Mouse (Mus musculus): ENCODE data around the gene Tmem38b. TPM values are rescaled to one million over a fixed set of nuclear protein-coding genes. Genes with fewer than 3 reads are reported as not detected.
A peak's percentile ranks its signal among the peaks of the same experiment; 100 is the strongest.
"Not testable (repeated sequence)": the region's sequence is repeated elsewhere in the genome, so short reads cannot be mapped to it uniquely, and the experiment has no call there.

Gene Tmem38b
- polyA plus RNA-seq, 1 experiment from 2014 or later = 8.3 TPM

GRCm38 (mm10) chr4:53795706-53796105 is 30.1 kb upstream of the Tmem38b start:
- Histone ChIP-seq H3K9me3 (replicated peaks; ENCODE audit: control insufficient read depth, low read length, poor library complexity, severe bottlenecking) (no peaks in the 10 kb centered on the region), H3K27me3 (ENCODE audit: control insufficient read depth, insufficient read depth, low read depth, low read length) (no peaks in the 10 kb centered on the region), H3K4me1 (ENCODE audit: control insufficient read depth, insufficient read depth, low read length) (no peaks in the 10 kb centered on the region; the same call in 1 of the 2 replicates), H3K4me3 (ENCODE audit: low read depth, low read length) (no peak overlapping the region), H3K4me2 (ENCODE audit: low read length) (no peak overlapping the region), H3K9ac (ENCODE audit: low read depth, low read length) (no peak overlapping the region), H3K27ac (ENCODE audit: low read length) (no peak overlapping the region), H3K36me3 (ENCODE audit: control insufficient read depth, insufficient read depth, low read length) (no peaks in the 10 kb centered on the region)
- WGBS = 80% methylated on average over 2 of the region's 2 CpGs
- no peak for ATAC-seq

- 0 out of 2 replicates have a peak overlapping the region, but pooled peaks have one; percentile 3 for H3K4me3 ChIP-seq (ENCODE audit: low read depth, low read length)
- no peaks in the 10 kb centered on the region; the same call in 1 of the 2 replicates for H3K4me1 ChIP-seq (ENCODE audit: control insufficient read depth, insufficient read depth, low read length)
Observed at GRCm38 (mm10) chr4:53796865-53797772, 28.7 kb upstream of the Tmem38b start.

GRCm38 (mm10) chr4:53798896-53799676 is 26.8 kb upstream of the Tmem38b start:
- 38% methylated on average over 7 of the region's 7 CpGs for WGBS

More at GRCm38 (mm10) chr4:53796865-53797772, 28.7 kb upstream of the Tmem38b start:
- H3K4me2 ChIP-seq (ENCODE audit: low read length) = peak overlapping the region; percentile 35
- H3K27ac ChIP-seq (ENCODE audit: low read length) = peak overlapping the region; percentile 64
- H3K9ac ChIP-seq (ENCODE audit: low read depth, low read length) = no peak overlapping the region
- no peaks in the 10 kb centered on the region for H3K36me3 ChIP-seq (ENCODE audit: control insufficient read depth, insufficient read depth, low read length)
- WGBS = 3% methylated on average over 18 of the region's 18 CpGs
- no peaks in the 10 kb centered on the region for H3K27me3 ChIP-seq (ENCODE audit: control insufficient read depth, insufficient read depth, low read depth, low read length)
- no peaks in the 10 kb centered on the region for H3K9me3 ChIP-seq (replicated peaks; ENCODE audit: control insufficient read depth, low read length, poor library complexity, severe bottlenecking)
- peak; percentile 92 for ATAC-seq

GRCm38 (mm10) chr4:53799753-53800152 is 26.1 kb upstream of the Tmem38b start:
- 85% methylated on average over 1 of the region's 1 CpGs for WGBS
- ATAC-seq = no peak
- no peak overlapping the region for H3K4me2 ChIP-seq (ENCODE audit: low read length)

More at GRCm38 (mm10) chr4:53798896-53799676, 26.8 kb upstream of the Tmem38b start:
- H3K4me3 ChIP-seq (ENCODE audit: low read depth, low read length) = no peak overlapping the region
- H3K27me3 ChIP-seq (ENCODE audit: control insufficient read depth, insufficient read depth, low read depth, low read length) = no peaks in the 10 kb centered on the region
- H3K4me1 ChIP-seq (ENCODE audit: control insufficient read depth, insufficient read depth, low read length) = no peaks in the 10 kb centered on the region; the same call in 1 of the 2 replicates
- no peaks in the 10 kb centered on the region for H3K9me3 ChIP-seq (replicated peaks; ENCODE audit: control insufficient read depth, low read length, poor library complexity, severe bottlenecking)
- H3K36me3 ChIP-seq (ENCODE audit: control insufficient read depth, insufficient read depth, low read length) = no peaks in the 10 kb centered on the region
- H3K27ac ChIP-seq (ENCODE audit: low read length) = no peak overlapping the region
- ATAC-seq = no peak
- H3K9ac ChIP-seq (ENCODE audit: low read depth, low read length) = no peak overlapping the region
- no peak overlapping the region for H3K4me2 ChIP-seq (ENCODE audit: low read length)

GRCm38 (mm10) chr4:53803674-53804073 is 22.2 kb upstream of the Tmem38b start:
- not testable (repeated sequence) for H3K9me3 ChIP-seq (replicated peaks; ENCODE audit: control insufficient read depth, low read length, poor library complexity, severe bottlenecking); ATAC-seq; H3K27me3 ChIP-seq (ENCODE audit: control insufficient read depth, insufficient read depth, low read depth, low read length); H3K36me3 ChIP-seq (ENCODE audit: control insufficient read depth, insufficient read depth, low read length); H3K27ac ChIP-seq (ENCODE audit: low read length); H3K4me2 ChIP-seq (ENCODE audit: low read length); H3K4me3 ChIP-seq (ENCODE audit: low read depth, low read length); H3K9ac ChIP-seq (ENCODE audit: low read depth, low read length); H3K4me1 ChIP-seq (ENCODE audit: control insufficient read depth, insufficient read depth, low read length)
- WGBS = 94% methylated on average over 7 of the region's 8 CpGs

More at GRCm38 (mm10) chr4:53799753-53800152, 26.1 kb upstream of the Tmem38b start:
- H3K4me3 ChIP-seq (ENCODE audit: low read depth, low read length) = no peak overlapping the region
- no peak overlapping the region for H3K9ac ChIP-seq (ENCODE audit: low read depth, low read length)
- H3K9me3 ChIP-seq (replicated peaks; ENCODE audit: control insufficient read depth, low read length, poor library complexity, severe bottlenecking) = no peaks in the 10 kb centered on the region
- no peaks in the 10 kb centered on the region for H3K27me3 ChIP-seq (ENCODE audit: control insufficient read depth, insufficient read depth, low read depth, low read length)
- no peaks in the 10 kb centered on the region; the same call in 1 of the 2 replicates for H3K4me1 ChIP-seq (ENCODE audit: control insufficient read depth, insufficient read depth, low read length)
- H3K36me3 ChIP-seq (ENCODE audit: control insufficient read depth, insufficient read depth, low read length) = no peaks in the 10 kb centered on the region
- no peak overlapping the region for H3K27ac ChIP-seq (ENCODE audit: low read length)

GRCm38 (mm10) chr4:53806428-53806827 is 19.4 kb upstream of the Tmem38b start:
- not testable (repeated sequence) for H3K4me2 ChIP-seq (ENCODE audit: low read length); H3K9me3 ChIP-seq (replicated peaks; ENCODE audit: control insufficient read depth, low read length, poor library complexity, severe bottlenecking); ATAC-seq; H3K27ac ChIP-seq (ENCODE audit: low read length); H3K36me3 ChIP-seq (ENCODE audit: control insufficient read depth, insufficient read depth, low read length); H3K27me3 ChIP-seq (ENCODE audit: control insufficient read depth, insufficient read depth, low read depth, low read length); H3K9ac ChIP-seq (ENCODE audit: low read depth, low read length); H3K4me1 ChIP-seq (ENCODE audit: control insufficient read depth, insufficient read depth, low read length); H3K4me3 ChIP-seq (ENCODE audit: low read depth, low read length)
- WGBS = 87% methylated on average over 6 of the region's 6 CpGs

- 69% methylated on average over 5 of the region's 5 CpGs for WGBS
- no peak overlapping the region for H3K9ac ChIP-seq (ENCODE audit: low read depth, low read length)
- ATAC-seq = no peak
- no peaks in the 10 kb centered on the region for H3K27me3 ChIP-seq (ENCODE audit: control insufficient read depth, insufficient read depth, low read depth, low read length)
- H3K27ac ChIP-seq (ENCODE audit: low read length) = no peak overlapping the region
- H3K4me3 ChIP-seq (ENCODE audit: low read depth, low read length) = no peak overlapping the region
- H3K9me3 ChIP-seq (replicated peaks; ENCODE audit: control insufficient read depth, low read length, poor library complexity, severe bottlenecking) = no peaks in the 10 kb centered on the region
- H3K36me3 ChIP-seq (ENCODE audit: control insufficient read depth, insufficient read depth, low read length) = no peaks in the 10 kb centered on the region
- H3K4me1 ChIP-seq (ENCODE audit: control insufficient read depth, insufficient read depth, low read length) = no peaks in the 10 kb centered on the region
- H3K4me2 ChIP-seq (ENCODE audit: low read length) = no peak overlapping the region
Observed at GRCm38 (mm10) chr4:53818320-53818719, 7.5 kb upstream of the Tmem38b start.

- no peak overlapping the region for H3K4me2 ChIP-seq (ENCODE audit: low read length)
- H3K36me3 ChIP-seq (ENCODE audit: control insufficient read depth, insufficient read depth, low read length) = no peaks in the 10 kb centered on the region
- no peaks in the 10 kb centered on the region for H3K9me3 ChIP-seq (replicated peaks; ENCODE audit: control insufficient read depth, low read length, poor library complexity, severe bottlenecking)
- H3K4me3 ChIP-seq (ENCODE audit: low read depth, low read length) = no peak overlapping the region
- H3K27me3 ChIP-seq (ENCODE audit: control insufficient read depth, insufficient read depth, low read depth, low read length) = no peaks in the 10 kb centered on the region
- H3K4me1 ChIP-seq (ENCODE audit: control insufficient read depth, insufficient read depth, low read length) = 0 out of 2 replicates have a peak, but pooled peaks cover 5% of the 10 kb centered on the region
- no peak overlapping the region for H3K9ac ChIP-seq (ENCODE audit: low read depth, low read length)
- no peak overlapping the region for H3K27ac ChIP-seq (ENCODE audit: low read length)
- ATAC-seq = no peak
- 50% methylated on average over 6 of the region's 6 CpGs for WGBS
Observed at GRCm38 (mm10) chr4:53823697-53824096, 2.1 kb upstream of the Tmem38b start.
